Mouse (Mus musculus): ENCODE measurements around the gene Ttc33. TPM values are rescaled to one million over a fixed set of nuclear protein-coding genes. Genes with fewer than 3 reads are reported as not detected.

Ttc33 gene
- polyA plus RNA-seq, 1 experiment = 3.0 TPM

- no peak for DNase-seq (ENCODE audit: low read depth in 1 of 2, low spot score in 2 of 2)
- H3K27me3 ChIP-seq (ENCODE audit: control insufficient read depth, insufficient read depth, low read length) = no peaks in the 10 kb centered on the region
- no peak overlapping the region for H3K27ac ChIP-seq (ENCODE audit: insufficient read depth, low read length)
- TF ChIP-seq CTCF (IDR thresholded peaks at IDR 0.05; ENCODE audit: extremely low read depth, insufficient read depth, insufficient read length, insufficient replicate concordance) (no peak), POLR2A (IDR thresholded peaks at IDR 0.05; ENCODE audit: low read depth, low read length) (no peak)
- H3K36me3 ChIP-seq (ENCODE audit: control insufficient read depth, insufficient read depth, low read length) = peaks cover 23% of the 10 kb centered on the region
- peaks cover under 1% of the 10 kb centered on the region; the same call in 1 of the 2 replicates for H3K4me1 ChIP-seq (ENCODE audit: control insufficient read depth, insufficient read depth, insufficient read length)
- H3K4me3 ChIP-seq (ENCODE audit: extremely low read depth, insufficient read depth, insufficient read length) = no peak overlapping the region
- 92% methylated on average over 16 of the region's 16 CpGs for WGBS
Measured at GRCm38 (mm10) chr15:5234659-5235058, 49.3 kb downstream of the Ttc33 start.

- no peak overlapping the region for H3K27ac ChIP-seq (ENCODE audit: insufficient read depth, low read length)
- 44% methylated on average over 8 of the region's 8 CpGs for WGBS
- no peak overlapping the region for H3K4me3 ChIP-seq (ENCODE audit: extremely low read depth, insufficient read depth, insufficient read length)
- DNase-seq (ENCODE audit: low read depth in 1 of 2, low spot score in 2 of 2) = no peak
- H3K4me1 ChIP-seq (ENCODE audit: control insufficient read depth, insufficient read depth, insufficient read length) = peaks cover 3% of the 10 kb centered on the region; the same call in 1 of the 2 replicates
- TF ChIP-seq POLR2A (IDR thresholded peaks at IDR 0.05; ENCODE audit: low read depth, low read length) (no peak), CTCF (IDR thresholded peaks at IDR 0.05; ENCODE audit: extremely low read depth, insufficient read depth, insufficient read length, insufficient replicate concordance) (no peak)
- H3K36me3 ChIP-seq (ENCODE audit: control insufficient read depth, insufficient read depth, low read length) = peaks cover 21% of the 10 kb centered on the region
- no peaks in the 10 kb centered on the region for H3K27me3 ChIP-seq (ENCODE audit: control insufficient read depth, insufficient read depth, low read length)
Measured at GRCm38 (mm10) chr15:5235527-5235926, 50.2 kb downstream of the Ttc33 start.

- Histone ChIP-seq H3K4me3 (ENCODE audit: extremely low read depth, insufficient read depth, insufficient read length) (no peak overlapping the region), H3K27me3 (ENCODE audit: control insufficient read depth, insufficient read depth, low read length) (no peaks in the 10 kb centered on the region), H3K27ac (ENCODE audit: insufficient read depth, low read length) (no peak overlapping the region), H3K4me1 (ENCODE audit: control insufficient read depth, insufficient read depth, insufficient read length) (peaks cover 3% of the 10 kb centered on the region; the same call in 1 of the 2 replicates), H3K36me3 (ENCODE audit: control insufficient read depth, insufficient read depth, low read length) (peaks cover 21% of the 10 kb centered on the region)
- TF ChIP-seq POLR2A (IDR thresholded peaks at IDR 0.05; ENCODE audit: low read depth, low read length) = no peak
- peak; percentile 95 for TF ChIP-seq CTCF (IDR thresholded peaks at IDR 0.05; ENCODE audit: extremely low read depth, insufficient read depth, insufficient read length, insufficient replicate concordance)
- under 1% methylated on average over 6 of the region's 6 CpGs for WGBS
- peak; percentile 69 to 77 for DNase-seq (ENCODE audit: low read depth in 1 of 2, low spot score in 2 of 2)
Measured at GRCm38 (mm10) chr15:5236538-5236937, 51.2 kb downstream of the Ttc33 start.

- H3K27ac ChIP-seq (ENCODE audit: insufficient read depth, low read length) = no peak overlapping the region
- no peaks in the 10 kb centered on the region for H3K27me3 ChIP-seq (ENCODE audit: control insufficient read depth, insufficient read depth, low read length)
- TF ChIP-seq POLR2A (IDR thresholded peaks at IDR 0.05; ENCODE audit: low read depth, low read length) (no peak), CTCF (IDR thresholded peaks at IDR 0.05; ENCODE audit: extremely low read depth, insufficient read depth, insufficient read length, insufficient replicate concordance) (no peak)
- no peak overlapping the region for H3K4me3 ChIP-seq (ENCODE audit: extremely low read depth, insufficient read depth, insufficient read length)
- WGBS = 9% methylated on average over 7 of the region's 7 CpGs
- H3K4me1 ChIP-seq (ENCODE audit: control insufficient read depth, insufficient read depth, insufficient read length) = peaks cover 3% of the 10 kb centered on the region; the same call in 1 of the 2 replicates
- DNase-seq (ENCODE audit: low read depth in 1 of 2, low spot score in 2 of 2) = peak in 1 of 2 experiments; percentile 45
- peaks cover 20% of the 10 kb centered on the region for H3K36me3 ChIP-seq (ENCODE audit: control insufficient read depth, insufficient read depth, low read length)
Measured at GRCm38 (mm10) chr15:5237012-5237660, 51.8 kb downstream of the Ttc33 start.

GRCm38 (mm10) chr15:5238073-5238472 lies 52.7 kb downstream of the Ttc33 start:
- H3K27ac ChIP-seq (ENCODE audit: insufficient read depth, low read length) = no peak overlapping the region

GRCm38 (mm10) chr15:5238553-5238952 lies 53.2 kb downstream of the Ttc33 start:
- Histone ChIP-seq H3K4me3 (ENCODE audit: extremely low read depth, insufficient read depth, insufficient read length) (no peak overlapping the region), H3K4me1 (ENCODE audit: control insufficient read depth, insufficient read depth, insufficient read length) (peaks cover 9% of the 10 kb centered on the region; the same call in 1 of the 2 replicates), H3K36me3 (ENCODE audit: control insufficient read depth, insufficient read depth, low read length) (peaks cover 12% of the 10 kb centered on the region), H3K27ac (ENCODE audit: insufficient read depth, low read length) (no peak overlapping the region), H3K27me3 (ENCODE audit: control insufficient read depth, insufficient read depth, low read length) (no peaks in the 10 kb centered on the region)
- no peak for DNase-seq (ENCODE audit: low read depth in 1 of 2, low spot score in 2 of 2)
- TF ChIP-seq POLR2A (IDR thresholded peaks at IDR 0.05; ENCODE audit: low read depth, low read length) = no peak
- TF ChIP-seq CTCF (IDR thresholded peaks at IDR 0.05; ENCODE audit: extremely low read depth, insufficient read depth, insufficient read length, insufficient replicate concordance) = no peak
- WGBS = 55% methylated on average over 4 of the region's 4 CpGs

More at GRCm38 (mm10) chr15:5238073-5238472, 52.7 kb downstream of the Ttc33 start:
- TF ChIP-seq CTCF (IDR thresholded peaks at IDR 0.05; ENCODE audit: extremely low read depth, insufficient read depth, insufficient read length, insufficient replicate concordance) (no peak), POLR2A (IDR thresholded peaks at IDR 0.05; ENCODE audit: low read depth, low read length) (no peak)
- Histone ChIP-seq H3K4me3 (ENCODE audit: extremely low read depth, insufficient read depth, insufficient read length) (no peak overlapping the region), H3K27me3 (ENCODE audit: control insufficient read depth, insufficient read depth, low read length) (no peaks in the 10 kb centered on the region), H3K4me1 (ENCODE audit: control insufficient read depth, insufficient read depth, insufficient read length) (peaks cover 9% of the 10 kb centered on the region; the same call in 1 of the 2 replicates), H3K36me3 (ENCODE audit: control insufficient read depth, insufficient read depth, low read length) (peaks cover 16% of the 10 kb centered on the region)
- WGBS = 70% methylated on average over 7 of the region's 7 CpGs
- DNase-seq (ENCODE audit: low read depth in 1 of 2, low spot score in 2 of 2) = no peak

GRCm38 (mm10) chr15:5239361-5239760 lies 54.0 kb downstream of the Ttc33 start:
- Histone ChIP-seq H3K27me3 (ENCODE audit: control insufficient read depth, insufficient read depth, low read length) (no peaks in the 10 kb centered on the region), H3K4me1 (ENCODE audit: control insufficient read depth, insufficient read depth, insufficient read length) (peaks cover 9% of the 10 kb centered on the region; the same call in 1 of the 2 replicates), H3K27ac (ENCODE audit: insufficient read depth, low read length) (no peak overlapping the region), H3K4me3 (ENCODE audit: extremely low read depth, insufficient read depth, insufficient read length) (peak overlapping the region; percentile 19), H3K36me3 (ENCODE audit: control insufficient read depth, insufficient read depth, low read length) (peaks cover 9% of the 10 kb centered on the region)
- no peak for DNase-seq (ENCODE audit: low read depth in 1 of 2, low spot score in 2 of 2)
- WGBS = 11% methylated on average over 4 of the region's 4 CpGs
- TF ChIP-seq CTCF (IDR thresholded peaks at IDR 0.05; ENCODE audit: extremely low read depth, insufficient read depth, insufficient read length, insufficient replicate concordance) = no peak
- no peak for TF ChIP-seq POLR2A (IDR thresholded peaks at IDR 0.05; ENCODE audit: low read depth, low read length)

All from spleen, adult 2 months (tissue).